Mouse (Mus musculus) bone marrow macrophage, adult 2 months (primary cell): ENCODE results near the gene Sec14l5. TPM values are rescaled to one million over a fixed set of nuclear protein-coding genes. Genes with fewer than 3 reads are reported as not detected.
A peak's percentile ranks its signal among the peaks of the same experiment; 100 is the strongest.

Experiments
- H3K27ac ChIP-seq: 2 replicates; pipeline ENCODE4 v1.5.1; 2012; ENCODE audit warnings: low read depth, low read length; ENCODE audit not compliant: insufficient read depth
- H3K4me1 ChIP-seq: 2 replicates; pipeline ENCODE4 v1.6.1; 2012; ENCODE audit warnings: low read length; ENCODE audit not compliant: control insufficient read depth, insufficient read depth
- H3K4me3 ChIP-seq: 2 replicates; pipeline ENCODE4 v1.5.1; 2012; ENCODE audit warnings: mild to moderate bottlenecking, low read length, moderate library complexity; ENCODE audit not compliant: insufficient read depth
- CTCF ChIP-seq: IDR thresholded peaks from 2 replicates; pipeline ENCODE4 v1.5.1; 2012; ENCODE audit warnings: low read depth, mild to moderate bottlenecking, low read length, moderate library complexity
- POLR2A ChIP-seq: IDR thresholded peaks from 2 replicates; pipeline ENCODE4 v1.6.1; 2012; ENCODE audit warnings: mild to moderate bottlenecking, low read depth, low read length, borderline replicate concordance
- polyA plus RNA-seq: library from polyadenylated mRNA; stranded (reverse); fragments of >200 nt; gene quantifications from 2 replicates; pipeline ENCODE4 v1.2.4, GENCODE M21; 2012; ENCODE audit not compliant: missing spikeins, insufficient read depth, insufficient read length

Gene Sec14l5
- polyA plus RNA-seq, 1 experiment: not detected

- Histone ChIP-seq H3K4me3 (no peak overlapping the region), H3K27ac (no peak overlapping the region), H3K4me1 (0 out of 2 replicates have a peak, but pooled peaks cover under 1% of the 10 kb centered on the region)
- TF ChIP-seq CTCF (no peak), POLR2A (no peak)
Measured at GRCm38 (mm10) chr16:5131251-5131922, 15.5 kb upstream of the Sec14l5 start.

DNA sequence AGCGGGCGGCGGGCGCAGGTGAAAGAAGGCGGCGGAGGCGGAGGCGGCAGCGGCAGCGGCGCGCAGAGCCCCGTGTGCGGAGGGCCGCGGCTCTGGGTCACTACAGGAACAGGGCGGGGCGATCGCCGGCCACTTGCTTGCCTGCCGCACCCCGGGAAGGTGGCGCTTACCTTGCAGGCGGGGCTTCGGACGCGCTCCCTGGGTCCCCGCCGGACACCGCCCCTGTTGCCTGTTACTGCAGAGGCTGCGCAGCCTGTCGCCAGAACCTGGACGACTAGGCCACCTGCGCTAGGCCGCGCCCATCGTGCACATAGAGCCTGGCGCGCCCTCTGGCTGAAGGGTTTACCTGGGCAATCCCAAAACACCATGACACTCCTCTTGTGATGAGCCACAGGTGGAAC lies 14.5 kb upstream of the Sec14l5 start, which contains the start of gene Ppl:
TSS of gene Ppl (minus strand) at position 21 of the 401 bp plus-strand sequence.
- TF ChIP-seq CTCF (no peak), POLR2A (no peak)
- no peak within 1 kb of the TSS for H3K27ac ChIP-seq
- 0 out of 2 replicates have a peak, but pooled peaks cover 2% of the 10 kb centered on the region for H3K4me1 ChIP-seq
- peak within 1 kb of the TSS; percentile 41 for H3K4me3 ChIP-seq

DNA sequence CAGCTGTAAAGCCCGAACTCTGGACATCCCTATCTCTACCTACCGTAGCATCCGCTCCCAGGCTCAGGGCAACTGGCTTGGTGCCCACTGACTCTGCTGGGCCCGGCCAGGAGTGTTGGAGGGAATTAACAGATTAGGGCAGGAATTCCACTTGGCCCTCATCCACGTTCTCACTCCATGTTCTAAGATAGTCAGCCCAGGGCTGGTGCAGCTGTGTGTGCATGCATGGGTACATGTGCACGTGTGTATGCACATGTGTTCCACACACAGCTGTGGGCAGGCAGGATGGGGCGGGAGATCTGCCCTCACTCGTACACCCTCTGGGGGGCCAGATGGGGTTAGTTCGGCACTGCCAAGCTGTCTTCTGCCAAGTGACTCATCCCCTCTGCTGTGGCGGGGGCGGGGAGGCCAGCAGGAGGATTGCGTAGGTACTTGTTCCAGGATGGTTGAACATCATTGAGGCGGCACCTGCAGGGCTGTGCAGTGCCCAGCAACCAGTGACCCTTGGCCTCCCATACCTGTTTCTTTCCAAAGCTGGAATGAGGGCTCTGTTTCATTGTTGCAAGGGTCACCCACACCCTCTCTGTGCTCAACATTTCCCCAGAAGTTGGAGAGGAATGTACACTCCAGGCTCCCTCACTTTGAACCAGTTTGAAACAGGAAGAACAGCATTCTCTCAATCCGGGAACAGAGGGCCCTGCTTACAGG lies 12.1 kb upstream of the Sec14l5 start:
- Histone ChIP-seq H3K4me1 (0 out of 2 replicates have a peak, but pooled peaks cover 2% of the 10 kb centered on the region), H3K4me3 (no peak overlapping the region), H3K27ac (no peak overlapping the region)
- no peak for TF ChIP-seq CTCF

GRCm38 (mm10) chr16:5135551-5136261 lies 11.2 kb upstream of the Sec14l5 start:
- no peak overlapping the region for H3K4me3 ChIP-seq
- no peak for TF ChIP-seq CTCF
- TF ChIP-seq POLR2A: no peak
- no peak overlapping the region for H3K27ac ChIP-seq
- H3K4me1 ChIP-seq: 0 out of 2 replicates have a peak, but pooled peaks cover 2% of the 10 kb centered on the region

DNA sequence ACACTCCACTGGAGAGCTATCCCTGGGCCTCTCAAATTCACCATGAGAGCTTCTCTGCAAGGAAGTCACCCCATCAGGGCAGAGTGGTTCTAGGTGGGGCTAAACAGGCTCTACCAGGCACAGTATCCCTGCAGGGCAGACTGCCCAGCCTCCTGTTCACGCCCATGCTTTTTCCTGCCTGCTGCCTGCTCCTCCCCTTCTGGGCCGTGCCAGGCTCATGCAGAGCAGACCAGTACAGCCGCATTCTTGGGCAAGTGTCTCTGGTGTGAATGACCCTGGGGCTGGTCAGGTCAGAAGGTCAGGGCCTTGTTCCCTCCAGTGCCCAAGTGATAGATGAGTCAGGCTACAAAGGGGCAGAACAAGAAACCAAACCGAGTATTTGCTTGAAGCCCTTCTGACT lies 10.4 kb upstream of the Sec14l5 start:
- H3K4me1 ChIP-seq: 0 out of 2 replicates have a peak, but pooled peaks cover 2% of the 10 kb centered on the region
- H3K4me3 ChIP-seq: no peak overlapping the region
- TF ChIP-seq POLR2A (no peak), CTCF (no peak)
- H3K27ac ChIP-seq: no peak overlapping the region

- TF ChIP-seq CTCF (no peak), POLR2A (no peak)
Measured at GRCm38 (mm10) chr16:5137006-5137540, 9.8 kb upstream of the Sec14l5 start.

GRCm38 (mm10) chr16:5139741-5140140 lies 7.2 kb upstream of the Sec14l5 start:
- no peak overlapping the region for H3K4me3 ChIP-seq
- no peak for TF ChIP-seq CTCF
- no peak for TF ChIP-seq POLR2A
- no peak overlapping the region for H3K27ac ChIP-seq
- 0 out of 2 replicates have a peak, but pooled peaks cover 2% of the 10 kb centered on the region for H3K4me1 ChIP-seq

More at GRCm38 (mm10) chr16:5137006-5137540, 9.8 kb upstream of the Sec14l5 start:
- Histone ChIP-seq H3K27ac (no peak overlapping the region), H3K4me1 (0 out of 2 replicates have a peak, but pooled peaks cover 2% of the 10 kb centered on the region), H3K4me3 (no peak overlapping the region)

DNA sequence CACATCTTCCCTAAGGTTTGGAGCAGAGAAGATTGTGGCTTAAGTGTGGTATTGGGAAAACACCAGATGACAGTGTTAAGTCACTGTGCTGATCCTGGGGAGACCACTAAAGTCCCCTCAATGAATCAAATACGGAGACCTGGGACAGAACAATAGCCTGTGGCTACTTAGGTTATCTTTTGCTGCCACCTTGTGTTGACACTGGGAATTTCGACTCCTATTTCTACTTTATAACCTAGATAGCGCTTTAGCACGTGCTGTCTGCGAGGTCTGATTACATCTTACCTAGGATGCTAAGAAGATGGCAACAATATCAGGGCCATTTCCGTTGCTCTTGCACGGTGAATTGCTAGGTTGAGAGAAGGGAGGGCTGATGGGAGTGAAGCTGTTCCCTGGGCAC lies 1.3 kb upstream of the Sec14l5 start:
- TF ChIP-seq CTCF: no peak; the same call in 1 of the 2 replicates
- no peak for TF ChIP-seq POLR2A
- no peak overlapping the region for H3K4me3 ChIP-seq

GRCm38 (mm10) chr16:5146367-5147036 lies 407 bp upstream of the Sec14l5 start:
- H3K27ac ChIP-seq: no peak overlapping the region
- peak overlapping the region; percentile 39 for H3K4me3 ChIP-seq
- no peaks in the 10 kb centered on the region; the same call in 1 of the 2 replicates for H3K4me1 ChIP-seq
- no peak for TF ChIP-seq POLR2A
- no peak for TF ChIP-seq CTCF

More for the DNA sequence above, 1.3 kb upstream of the Sec14l5 start:
- Histone ChIP-seq H3K4me1 (no peaks in the 10 kb centered on the region; the same call in 1 of the 2 replicates), H3K27ac (no peak overlapping the region)
